Mouse (Mus musculus): ENCODE results near the gene Pus7l. TPM values are rescaled to one million over a fixed set of nuclear protein-coding genes. Genes with fewer than 3 reads are reported as not detected.

The Pus7l gene
- 3.2 and 6.1 TPM in 2 replicates for polyA plus RNA-seq (2012; ENCODE audit: low replicate concordance)

DNA sequence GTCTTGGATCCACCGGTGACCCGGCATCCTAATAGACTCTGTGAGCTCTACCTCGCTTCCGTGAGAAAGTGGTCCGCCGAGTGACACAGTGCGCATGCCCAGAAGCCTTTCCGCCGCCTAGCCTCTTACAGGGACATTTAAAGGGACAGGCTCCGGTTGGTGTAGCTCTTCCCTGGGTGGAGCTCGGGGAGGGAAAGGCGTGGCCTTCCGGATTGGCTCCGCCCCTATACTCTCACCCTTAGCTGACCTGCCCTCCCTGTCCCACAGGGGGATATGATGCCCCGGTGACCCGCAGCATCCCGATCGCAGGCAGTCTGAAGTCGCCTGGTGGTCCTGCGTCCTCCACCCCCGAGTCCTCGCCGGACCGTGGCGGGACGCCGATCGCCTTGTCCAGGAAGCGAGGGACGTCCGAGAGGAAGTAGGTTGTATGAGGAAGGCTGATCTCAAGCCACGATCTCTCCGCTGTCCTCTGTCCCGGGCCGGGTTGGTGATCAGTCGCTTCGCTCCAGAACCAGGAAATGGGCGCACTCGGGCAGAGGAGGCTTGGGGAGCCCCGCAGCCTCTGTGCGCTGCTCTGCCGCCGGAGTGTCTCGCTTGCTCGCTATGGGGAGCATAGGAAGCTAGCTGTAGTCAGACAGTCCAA, at the start of gene Pus7l, which contains the start of gene Irak4:
TSS of gene Pus7l (minus strand) at position 139 of the 643 bp plus-strand sequence.
TSS of gene Irak4 (plus strand) at position 235 of the 643 bp plus-strand sequence.

DNA sequence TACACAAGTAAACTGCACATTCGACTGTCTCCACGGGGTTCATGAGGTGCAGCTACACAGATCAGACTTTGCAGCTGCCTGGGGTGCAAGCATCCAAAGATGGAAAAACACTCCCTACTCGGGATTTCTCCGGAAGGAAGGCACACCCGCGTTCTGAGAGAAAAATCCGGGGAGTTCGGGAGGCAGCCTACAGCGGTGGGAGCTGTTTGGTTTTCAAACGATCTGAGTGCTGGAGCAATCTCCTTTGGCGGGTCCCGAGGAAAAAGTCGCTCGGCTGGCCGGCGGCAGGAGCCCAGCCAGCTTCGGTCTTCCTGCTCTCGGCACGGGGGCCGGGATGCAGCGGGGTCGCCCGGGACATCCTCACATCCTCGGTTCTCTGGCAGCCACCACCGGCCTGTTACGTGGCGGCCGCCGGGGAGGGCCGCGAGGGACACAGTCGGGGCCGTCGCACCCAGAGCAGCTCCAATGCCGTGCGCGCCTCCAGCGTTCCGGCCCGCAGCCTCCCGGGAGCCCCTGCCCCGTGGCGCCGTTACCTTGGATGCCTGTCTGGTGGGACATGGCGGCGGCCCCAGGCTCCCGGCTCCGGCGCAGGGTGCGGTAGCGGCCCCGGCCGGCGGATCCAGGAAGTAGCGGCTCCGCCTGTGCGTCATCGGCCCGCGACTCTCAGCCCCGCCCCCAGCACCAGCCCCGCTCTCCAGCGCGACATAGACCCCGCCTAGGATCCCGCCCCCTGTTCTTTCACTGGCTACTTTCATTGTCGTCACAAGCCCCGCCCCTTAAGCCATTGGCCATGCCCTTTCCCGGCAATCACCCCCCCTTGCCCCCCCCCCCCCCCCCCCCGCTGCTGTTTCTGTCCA, 46.1 kb upstream of the Pus7l start, which contains the start of gene Twf1:
TSS of gene Twf1 (minus strand) at position 671 of the 857 bp plus-strand sequence.

Other genes with a start within 250 kb of the Pus7l start
- 0.33 and 1.5 TPM in 2 replicates for gene Adamts20, start 78.1 kb downstream of the Pus7l start, polyA plus RNA-seq (2012; ENCODE audit: low replicate concordance)
- 1.8 and 4.7 TPM in 2 replicates for gene Irak4, start 96 bp upstream of the Pus7l start, polyA plus RNA-seq (2012; ENCODE audit: low replicate concordance)
- 2.0 and 3.4 TPM in 2 replicates for gene Twf1, start 46.3 kb upstream of the Pus7l start, polyA plus RNA-seq (2012; ENCODE audit: low replicate concordance)
- gene Tmem117, start 85.7 kb upstream of the Pus7l start, polyA plus RNA-seq (2012; ENCODE audit: low replicate concordance): not detected in 2 replicates

Measured in leukemia stem cell, adult 10-12 weeks (primary cell).